27 mouse cellular contexts compared by ENCODE assay signal in genomic region chr1:42169505-42169904, GRCm38 (mm10).
DNase-seq lines count a peak whose midpoint lies in the region; ATAC-seq and TF ChIP-seq lines count a peak whose summit lies in the region.
"Had no signal": no experiment of that assay in that cellular context is flagged by ENCODE, and none has a peak within 500 bp of the region (broad histone marks: within the 10 kb centered on the region; RNA-seq: fewer than 3 reads in every experiment).

No protein-coding gene starts in this region.

- no peaks in the 10 kb centered on the region for H3K4me1 ChIP-seq in embryonic facial prominence, embryonic 14.5 days (ENCODE audit: control insufficient read depth, insufficient read depth, low read length)
- no peaks in the 10 kb centered on the region for H3K4me1 ChIP-seq in embryonic facial prominence, embryonic 10.5 days
- H3K4me1 ChIP-seq in midbrain, embryonic 13.5 days (replicated peaks), result no peaks in the 10 kb centered on the region
- H3K4me1 ChIP-seq: heart, embryonic 10.5 days; heart, embryonic 13.5 days had no signal

- no peak overlapping the region for H3K4me2 ChIP-seq in embryonic facial prominence, embryonic 14.5 days (ENCODE audit: low read depth, low read length)
- no peak overlapping the region for H3K4me2 ChIP-seq in midbrain, embryonic 13.5 days (replicated peaks)
- H3K4me2 ChIP-seq: heart, embryonic 13.5 days; hindbrain, embryonic 14.5 days had no signal

- ATAC-seq in embryonic facial prominence, embryonic 14.5 days (ENCODE audit: low read depth), result peak; percentile 62; the same call in 1 of the 2 replicates
- peak; percentile 86 for ATAC-seq in Patski
- ATAC-seq in midbrain, embryonic 13.5 days, result no peak
- ATAC-seq: forebrain, embryonic 14.5 days; forebrain, postnatal 0 days; hindbrain, postnatal 0 days; inflammation-experienced regulatory T-cells, adult 6 months; intestine, embryonic 16.5 days had no signal

- no peaks in the 10 kb centered on the region for H3K36me3 ChIP-seq in embryonic facial prominence, embryonic 14.5 days (ENCODE audit: control insufficient read depth, insufficient read depth, low read length)
- no peaks in the 10 kb centered on the region for H3K36me3 ChIP-seq in embryonic facial prominence, embryonic 10.5 days (replicated peaks)
- H3K36me3 ChIP-seq in midbrain, embryonic 13.5 days, result no peaks in the 10 kb centered on the region
- H3K36me3 ChIP-seq: heart, embryonic 10.5 days; heart, embryonic 13.5 days had no signal

- POLR2A ChIA-PET in Patski (lab: Charles Lee), result no interaction called here

- 73% methylated on average over 3 of the region's 3 CpGs for WGBS in embryonic facial prominence, embryonic 14.5 days
- 86% methylated on average over 3 of the region's 3 CpGs for WGBS in embryonic facial prominence, embryonic 10.5 days
- WGBS in midbrain, embryonic 13.5 days, result 87% methylated on average over 3 of the region's 3 CpGs

- H3K27me3 ChIP-seq in embryonic facial prominence, embryonic 14.5 days (replicated peaks; ENCODE audit: control insufficient read depth, insufficient read depth, low read length), result no peaks in the 10 kb centered on the region
- no peaks in the 10 kb centered on the region for H3K27me3 ChIP-seq in embryonic facial prominence, embryonic 10.5 days (replicated peaks; ENCODE audit: low read depth, poor library complexity, severe bottlenecking)
- H3K27me3 ChIP-seq in Patski, result no peaks in the 10 kb centered on the region
- H3K27me3 ChIP-seq in midbrain, embryonic 13.5 days, result no peaks in the 10 kb centered on the region
- H3K27me3 ChIP-seq: heart, embryonic 13.5 days had no signal

- no peak for TF ChIP-seq CTCF in Patski (IDR thresholded peaks at IDR 0.05)

- no peaks in the 10 kb centered on the region for H3K9me3 ChIP-seq in embryonic facial prominence, embryonic 14.5 days (ENCODE audit: control insufficient read depth, low read length)
- no peaks in the 10 kb centered on the region for H3K9me3 ChIP-seq in embryonic facial prominence, embryonic 10.5 days
- no peaks in the 10 kb centered on the region for H3K9me3 ChIP-seq in midbrain, embryonic 13.5 days
- H3K9me3 ChIP-seq: heart, embryonic 10.5 days; heart, embryonic 13.5 days had no signal

- peak; percentile 63 for DNase-seq in embryonic facial prominence, embryonic 14.5 days (ENCODE audit: low spot score)
- no peak for DNase-seq in embryonic facial prominence, embryonic 10.5 days (ENCODE audit: low spot score)
- peak; percentile 93 for DNase-seq in Patski (ENCODE audit: low read depth, low spot score)
- DNase-seq in fibroblast of lung, adult 2 months (ENCODE audit: low read depth), result peak; percentile 77
- DNase-seq in ovary, adult 18-20 months (ENCODE audit: low spot score), result no peak
- no peak for DNase-seq in ovary, postnatal 14 days (ENCODE audit: low spot score)
- DNase-seq: adrenal gland, adult 2 months; adrenal gland, postnatal 14 days; cerebellum, adult 11-12 months; cerebellum, adult 8-10 months; cerebellum, postnatal 10 days; cerebellum, postnatal 36 days; embryo, embryonic 11 days; forebrain, postnatal 0 days; gastrocnemius, adult 2 months; gastrocnemius, postnatal 14 days; heart, adult 18-20 months; heart, postnatal 14 days; heart, postnatal 4 days had no signal

- H3K27ac ChIP-seq in embryonic facial prominence, embryonic 14.5 days (replicated peaks; ENCODE audit: low read depth, low read length), result no peak overlapping the region
- H3K27ac ChIP-seq in embryonic facial prominence, embryonic 10.5 days (replicated peaks), result no peak overlapping the region
- H3K27ac ChIP-seq in midbrain, embryonic 13.5 days, result no peak overlapping the region
- H3K27ac ChIP-seq: gastrocnemius, adult 2 months; heart, embryonic 10.5 days; heart, embryonic 13.5 days; hindbrain, embryonic 14.5 days; hindbrain, postnatal 0 days had no signal

- H3K4me3 ChIP-seq in embryonic facial prominence, embryonic 14.5 days (ENCODE audit: low read depth, low read length), result no peak overlapping the region
- no peak overlapping the region for H3K4me3 ChIP-seq in embryonic facial prominence, embryonic 10.5 days
- H3K4me3 ChIP-seq in midbrain, embryonic 13.5 days (replicated peaks), result no peak overlapping the region
- H3K4me3 ChIP-seq: gastrocnemius, adult 2 months; heart, embryonic 10.5 days; heart, embryonic 13.5 days had no signal

- no peak overlapping the region for H3K9ac ChIP-seq in embryonic facial prominence, embryonic 14.5 days (ENCODE audit: low read depth, low read length)
- no peak overlapping the region for H3K9ac ChIP-seq in midbrain, embryonic 13.5 days (replicated peaks)
- H3K9ac ChIP-seq: forebrain, postnatal 0 days; heart, embryonic 13.5 days; hindbrain, embryonic 14.5 days had no signal

- CTCF ChIA-PET in Patski (lab: Charles Lee), result no interaction called here

- in situ Hi-C loops in Patski (cut with MboI; ENCODE audit: low pct_unique_long_range_greater_than_20kb), result no loop called here

Comparison
In these comparisons a context has a peak if more than half of its experiments do, and no peak if none do; other contexts are left out.
1. DNase-seq: peak in embryonic facial prominence, embryonic 14.5 days (single experiment), Patski (single experiment) and fibroblast of lung, adult 2 months (single experiment); none in embryonic facial prominence, embryonic 10.5 days (single experiment), ovary, adult 18-20 months (single experiment) and ovary, postnatal 14 days (single experiment).